Comparison of ENCODE assay signal across 15 mouse cellular contexts in genomic region chr9:36938601-36939078, GRCm38 (mm10).
DNase-seq lines count a peak whose midpoint lies in the region; ATAC-seq and TF ChIP-seq lines count a peak whose summit lies in the region.
"Had no signal": no experiment of that assay in that cellular context is flagged by ENCODE, and none has a peak within 500 bp of the region (broad histone marks: within the 10 kb centered on the region; RNA-seq: fewer than 3 reads in every experiment).

No protein-coding gene starts in this region.

- no peaks in the 10 kb centered on the region for H3K27me3 ChIP-seq in forebrain, embryonic 14.5 days (replicated peaks; ENCODE audit: control insufficient read depth, insufficient read depth, low read length)
- peaks cover 87% of the 10 kb centered on the region for H3K27me3 ChIP-seq in limb, embryonic 10.5 days (ENCODE audit: low read depth, poor library complexity, severe bottlenecking)
- no peaks in the 10 kb centered on the region for H3K27me3 ChIP-seq in neural tube, embryonic 12.5 days (replicated peaks)
- no peaks in the 10 kb centered on the region for H3K27me3 ChIP-seq in heart, embryonic 12.5 days (replicated peaks)
- H3K27me3 ChIP-seq: liver, embryonic 15.5 days had no signal

- TF ChIP-seq CTCF in layer of hippocampus, adult 2 months (conservative IDR thresholded peaks at IDR 0.05) = no peak

- no peaks in the 10 kb centered on the region for H3K36me3 ChIP-seq in forebrain, embryonic 14.5 days (ENCODE audit: control insufficient read depth, insufficient read depth, low read length)
- H3K36me3 ChIP-seq in limb, embryonic 10.5 days = no peaks in the 10 kb centered on the region
- no peaks in the 10 kb centered on the region for H3K36me3 ChIP-seq in neural tube, embryonic 12.5 days
- no peaks in the 10 kb centered on the region for H3K36me3 ChIP-seq in heart, embryonic 12.5 days
- H3K36me3 ChIP-seq: liver, embryonic 15.5 days had no signal

- no peak for DNase-seq in layer of hippocampus, adult 2 months (ENCODE audit: low spot score in 2 of 2)
- DNase-seq in layer of hippocampus, postnatal 14 days (ENCODE audit: low spot score in 2 of 2) = no peak
- no peak for DNase-seq in forebrain, embryonic 14.5 days (ENCODE audit: low spot score)
- peak; percentile 68 for DNase-seq in limb, embryonic 10.5 days (ENCODE audit: low spot score)
- DNase-seq in adrenal gland, postnatal 25 days = no peak
- DNase-seq in kidney, adult 18-20 months = no peak
- DNase-seq: adrenal gland, adult 8-10 months; B cell, adult 2 months; cerebellum, adult 8-10 months; heart, adult 18-20 months; layer of hippocampus, adult 9-11 months; right cerebral cortex, adult 18-20 months had no signal

- ATAC-seq in forebrain, embryonic 14.5 days = peak; percentile 28; the same call in 1 of the 2 replicates
- ATAC-seq in neural tube, embryonic 12.5 days (ENCODE audit: low FRiP score, low read depth) = peak; percentile 61
- ATAC-seq in heart, embryonic 12.5 days (ENCODE audit: insufficient number of reproducible peaks, low FRiP score) = no peak

- H3K4me2 ChIP-seq in forebrain, embryonic 14.5 days (ENCODE audit: low read length) = no peak overlapping the region
- H3K4me2 ChIP-seq in neural tube, embryonic 12.5 days (replicated peaks) = peak overlapping the region; percentile 1; the same call in 1 of the 2 replicates
- no peak overlapping the region for H3K4me2 ChIP-seq in heart, embryonic 12.5 days
- H3K4me2 ChIP-seq: liver, embryonic 15.5 days had no signal

- H3K9me3 ChIP-seq in forebrain, embryonic 14.5 days (replicated peaks; ENCODE audit: control insufficient read depth, low read length) = no peaks in the 10 kb centered on the region
- no peaks in the 10 kb centered on the region for H3K9me3 ChIP-seq in limb, embryonic 10.5 days (replicated peaks)
- no peaks in the 10 kb centered on the region for H3K9me3 ChIP-seq in neural tube, embryonic 12.5 days
- H3K9me3 ChIP-seq in heart, embryonic 12.5 days (replicated peaks) = no peaks in the 10 kb centered on the region
- H3K9me3 ChIP-seq: liver, embryonic 15.5 days had no signal

- peaks cover 20% of the 10 kb centered on the region for H3K4me1 ChIP-seq in forebrain, embryonic 14.5 days (ENCODE audit: control insufficient read depth, insufficient read depth, low read length)
- H3K4me1 ChIP-seq in limb, embryonic 10.5 days = peaks cover 62% of the 10 kb centered on the region
- H3K4me1 ChIP-seq in neural tube, embryonic 12.5 days = peaks cover 46% of the 10 kb centered on the region
- H3K4me1 ChIP-seq in heart, embryonic 12.5 days (replicated peaks) = peaks cover 9% of the 10 kb centered on the region; the same call in 1 of the 2 replicates
- H3K4me1 ChIP-seq: liver, embryonic 15.5 days had no signal

- H3K9ac ChIP-seq in forebrain, embryonic 14.5 days (ENCODE audit: low read length) = no peak overlapping the region
- 0 out of 2 replicates have a peak overlapping the region, but pooled peaks have one; percentile 21 for H3K9ac ChIP-seq in neural tube, embryonic 12.5 days
- no peak overlapping the region for H3K9ac ChIP-seq in heart, embryonic 12.5 days
- H3K9ac ChIP-seq: liver, embryonic 15.5 days had no signal

- 35% methylated on average over 8 of the region's 8 CpGs for WGBS in forebrain, embryonic 14.5 days
- whole genome bisulfite sequencing in limb, embryonic 10.5 days = 33% methylated on average over 8 of the region's 8 CpGs
- 38% methylated on average over 8 of the region's 8 CpGs for WGBS in neural tube, embryonic 12.5 days
- 72% methylated on average over 8 of the region's 8 CpGs for WGBS in heart, embryonic 12.5 days

- H3K27ac ChIP-seq in layer of hippocampus, adult 2 months = peak overlapping the region; percentile 85
- peak overlapping the region; percentile 36; the same call in 1 of the 2 replicates for H3K27ac ChIP-seq in forebrain, embryonic 14.5 days (ENCODE audit: low read depth, low read length)
- H3K27ac ChIP-seq in limb, embryonic 10.5 days = no peak overlapping the region
- 0 out of 2 replicates have a peak overlapping the region, but pooled peaks have one; percentile 12 for H3K27ac ChIP-seq in neural tube, embryonic 12.5 days
- no peak overlapping the region for H3K27ac ChIP-seq in heart, embryonic 12.5 days (ENCODE audit: poor library complexity, severe bottlenecking)
- H3K27ac ChIP-seq: liver, embryonic 15.5 days had no signal

- no peak overlapping the region for H3K4me3 ChIP-seq in layer of hippocampus, adult 2 months
- H3K4me3 ChIP-seq in forebrain, embryonic 14.5 days (ENCODE audit: low read depth, low read length) = no peak overlapping the region
- 0 out of 2 replicates have a peak overlapping the region, but pooled peaks have one; percentile 12 for H3K4me3 ChIP-seq in limb, embryonic 10.5 days
- no peak overlapping the region for H3K4me3 ChIP-seq in neural tube, embryonic 12.5 days
- no peak overlapping the region for H3K4me3 ChIP-seq in heart, embryonic 12.5 days
- H3K4me3 ChIP-seq: liver, embryonic 15.5 days had no signal

Comparison
In these comparisons a context has a peak if more than half of its experiments do, and no peak if none do; other contexts are left out.
1. H3K27ac ChIP-seq: peak in layer of hippocampus, adult 2 months (single experiment), forebrain, embryonic 14.5 days (single experiment) and neural tube, embryonic 12.5 days (single experiment); none in limb, embryonic 10.5 days (single experiment) and heart, embryonic 12.5 days (single experiment).